Mouse (Mus musculus): ENCODE measurements at regions not wholly inside any gene's neighbourhood (a gene's known extent, or its start where the extent isn't known, plus 50 kb on each side); places are given as distances from the start of the nearest gene placed in this dataset.
A peak's percentile ranks its signal among the peaks of the same experiment; 100 is the strongest.

- 33% methylated on average over 10 of the region's 10 CpGs for WGBS
- Histone ChIP-seq H3K9me3 (ENCODE audit: low read length) (peaks cover 4% of the 10 kb centered on the region; the same call in 1 of the 2 replicates), H3K27me3 (ENCODE audit: insufficient read depth, low read length) (no peaks in the 10 kb centered on the region), H3K4me3 (ENCODE audit: low read length) (no peak overlapping the region), H3K36me3 (ENCODE audit: insufficient read depth, low read length) (no peaks in the 10 kb centered on the region), H3K4me2 (replicated peaks; ENCODE audit: low read depth, low read length) (no peak overlapping the region), H3K27ac (ENCODE audit: low read length) (no peak overlapping the region), H3K9ac (replicated peaks; ENCODE audit: low read length) (no peak overlapping the region), H3K4me1 (ENCODE audit: insufficient read depth, low read length) (peaks cover 4% of the 10 kb centered on the region)
- ATAC-seq (ENCODE audit: low FRiP score, low TSS enrichment), result no peak
These were observed 70.5 kb upstream of the Runx3 start for GRCm38 (mm10) chr4:135049924-135050323.

- H3K4me2 ChIP-seq (replicated peaks; ENCODE audit: low read depth, low read length), result no peak overlapping the region
- WGBS, result 52% methylated on average over 11 of the region's 11 CpGs
- no peak for ATAC-seq (ENCODE audit: low FRiP score, low TSS enrichment)
- H3K27ac ChIP-seq (ENCODE audit: low read length), result peak overlapping the region; percentile 13; the same call in 1 of the 2 replicates
- H3K4me3 ChIP-seq (ENCODE audit: low read length), result no peak overlapping the region
- no peaks in the 10 kb centered on the region for H3K27me3 ChIP-seq (ENCODE audit: insufficient read depth, low read length)
- peaks cover 4% of the 10 kb centered on the region; the same call in 1 of the 2 replicates for H3K9me3 ChIP-seq (ENCODE audit: low read length)
- peaks cover 4% of the 10 kb centered on the region for H3K4me1 ChIP-seq (ENCODE audit: insufficient read depth, low read length)
- H3K36me3 ChIP-seq (ENCODE audit: insufficient read depth, low read length), result no peaks in the 10 kb centered on the region
- no peak overlapping the region for H3K9ac ChIP-seq (replicated peaks; ENCODE audit: low read length)
These were observed 69.0 kb upstream of the Runx3 start for GRCm38 (mm10) chr4:135051466-135051865.

GRCm38 (mm10) chr4:135053585-135053984, 66.9 kb upstream of the Runx3 start:
- Histone ChIP-seq H3K9me3 (ENCODE audit: low read length) (peaks cover 4% of the 10 kb centered on the region; the same call in 1 of the 2 replicates), H3K36me3 (ENCODE audit: insufficient read depth, low read length) (no peaks in the 10 kb centered on the region), H3K4me1 (ENCODE audit: insufficient read depth, low read length) (peaks cover 4% of the 10 kb centered on the region), H3K27me3 (ENCODE audit: insufficient read depth, low read length) (no peaks in the 10 kb centered on the region), H3K27ac (ENCODE audit: low read length) (no peak overlapping the region), H3K4me3 (ENCODE audit: low read length) (no peak overlapping the region), H3K9ac (replicated peaks; ENCODE audit: low read length) (no peak overlapping the region), H3K4me2 (replicated peaks; ENCODE audit: low read depth, low read length) (no peak overlapping the region)
- no peak for ATAC-seq (ENCODE audit: low FRiP score, low TSS enrichment)
- 90% methylated on average over 11 of the region's 11 CpGs for WGBS

DNA sequence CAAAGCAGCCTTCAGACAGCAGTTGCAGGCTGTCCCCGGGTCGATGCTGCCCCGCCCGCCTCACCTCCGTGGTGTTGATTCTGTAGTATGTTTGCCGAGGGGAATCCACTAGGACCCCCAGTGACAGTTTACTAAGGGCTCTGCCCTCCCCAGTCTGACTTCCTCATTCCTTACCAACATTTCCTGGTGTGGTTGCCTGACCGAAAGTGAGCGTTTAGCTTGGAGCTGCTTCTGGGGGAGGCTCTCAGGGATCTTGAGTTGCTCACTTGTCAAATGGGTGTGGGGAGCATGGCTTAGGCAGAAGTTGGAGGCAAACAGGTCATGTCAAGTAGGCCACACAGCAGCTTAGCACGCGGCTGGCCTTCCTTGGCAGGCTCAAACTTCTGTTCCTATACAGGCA, 66.1 kb upstream of the Runx3 start:
- no peak for ATAC-seq (ENCODE audit: low FRiP score, low TSS enrichment)
- H3K4me1 ChIP-seq (ENCODE audit: insufficient read depth, low read length), result peaks cover 4% of the 10 kb centered on the region
- H3K27ac ChIP-seq (ENCODE audit: low read length), result no peak overlapping the region
- no peaks in the 10 kb centered on the region for H3K36me3 ChIP-seq (ENCODE audit: insufficient read depth, low read length)
- no peak overlapping the region for H3K4me3 ChIP-seq (ENCODE audit: low read length)
- H3K27me3 ChIP-seq (ENCODE audit: insufficient read depth, low read length), result no peaks in the 10 kb centered on the region
- no peak overlapping the region for H3K4me2 ChIP-seq (replicated peaks; ENCODE audit: low read depth, low read length)
- no peak overlapping the region for H3K9ac ChIP-seq (replicated peaks; ENCODE audit: low read length)
- 69% methylated on average over 10 of the region's 10 CpGs for WGBS
- peaks cover 4% of the 10 kb centered on the region; the same call in 1 of the 2 replicates for H3K9me3 ChIP-seq (ENCODE audit: low read length)

DNA sequence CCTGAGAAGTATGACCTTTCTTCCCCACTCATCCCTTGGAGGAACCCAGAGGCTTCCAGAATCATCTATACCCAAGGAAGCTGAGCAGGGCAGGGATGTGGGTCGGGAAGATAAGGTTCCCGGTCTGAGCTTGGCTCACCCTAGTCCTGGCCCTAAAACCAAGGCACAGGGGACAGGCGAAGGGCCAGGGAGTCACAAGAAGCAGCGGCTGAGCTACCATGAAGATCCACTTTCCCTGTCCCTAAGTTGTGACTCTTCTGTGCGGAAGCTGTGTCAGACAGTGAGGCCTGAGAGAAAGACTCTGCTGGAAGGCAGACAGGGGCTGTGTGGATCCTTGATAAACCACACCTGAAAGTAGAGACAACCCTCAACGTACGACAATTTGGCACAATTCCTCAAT, 64.1 kb upstream of the Runx3 start:
- no peaks in the 10 kb centered on the region for H3K36me3 ChIP-seq (ENCODE audit: insufficient read depth, low read length)
- H3K27me3 ChIP-seq (ENCODE audit: insufficient read depth, low read length), result no peaks in the 10 kb centered on the region
- peaks cover 4% of the 10 kb centered on the region; the same call in 1 of the 2 replicates for H3K9me3 ChIP-seq (ENCODE audit: low read length)
- H3K9ac ChIP-seq (replicated peaks; ENCODE audit: low read length), result no peak overlapping the region
- H3K4me1 ChIP-seq (ENCODE audit: insufficient read depth, low read length), result peaks cover 3% of the 10 kb centered on the region
- no peak overlapping the region for H3K27ac ChIP-seq (ENCODE audit: low read length)
- no peak overlapping the region for H3K4me2 ChIP-seq (replicated peaks; ENCODE audit: low read depth, low read length)
- 93% methylated on average over 7 of the region's 7 CpGs for WGBS
- H3K4me3 ChIP-seq (ENCODE audit: low read length), result no peak overlapping the region
- no peak for ATAC-seq (ENCODE audit: low FRiP score, low TSS enrichment)

DNA sequence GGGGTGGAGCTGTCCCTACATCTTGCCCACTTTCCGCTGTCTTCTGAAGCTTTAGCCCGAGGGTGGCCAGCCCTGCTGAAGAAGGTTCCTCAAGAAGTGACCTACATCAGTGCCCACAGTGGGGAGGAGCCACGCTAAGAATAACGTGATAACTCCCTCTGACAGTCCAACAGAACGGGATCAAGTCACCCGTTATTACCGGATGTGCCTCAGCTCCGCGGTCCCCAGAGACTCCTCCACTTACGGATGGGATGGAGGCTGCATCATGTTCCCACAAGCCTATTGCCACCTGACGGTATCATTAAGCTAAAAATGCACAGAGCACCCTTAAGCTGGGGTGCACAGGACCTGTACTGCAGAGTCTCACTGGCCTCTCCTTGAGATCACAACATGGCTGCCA, 63.2 kb upstream of the Runx3 start:
- Histone ChIP-seq H3K36me3 (ENCODE audit: insufficient read depth, low read length) (no peaks in the 10 kb centered on the region), H3K27ac (ENCODE audit: low read length) (no peak overlapping the region), H3K4me2 (replicated peaks; ENCODE audit: low read depth, low read length) (no peak overlapping the region), H3K9ac (replicated peaks; ENCODE audit: low read length) (no peak overlapping the region), H3K27me3 (ENCODE audit: insufficient read depth, low read length) (no peaks in the 10 kb centered on the region), H3K4me1 (ENCODE audit: insufficient read depth, low read length) (no peaks in the 10 kb centered on the region), H3K9me3 (ENCODE audit: low read length) (peaks cover 4% of the 10 kb centered on the region; the same call in 1 of the 2 replicates), H3K4me3 (ENCODE audit: low read length) (no peak overlapping the region)
- 71% methylated on average over 11 of the region's 11 CpGs for WGBS
- ATAC-seq (ENCODE audit: low FRiP score, low TSS enrichment), result no peak

GRCm38 (mm10) chr4:135058895-135059294, 61.6 kb upstream of the Runx3 start:
- 80% methylated on average over 4 of the region's 4 CpGs for WGBS
- no peaks in the 10 kb centered on the region for H3K36me3 ChIP-seq (ENCODE audit: insufficient read depth, low read length)

GRCm38 (mm10) chr4:135061030-135061743, 59.3 kb upstream of the Runx3 start:
- no peak overlapping the region for H3K4me2 ChIP-seq (replicated peaks; ENCODE audit: low read depth, low read length)
- no peak overlapping the region for H3K27ac ChIP-seq (ENCODE audit: low read length)
- H3K9ac ChIP-seq (replicated peaks; ENCODE audit: low read length), result no peak overlapping the region
- H3K9me3 ChIP-seq (ENCODE audit: low read length), result no peaks in the 10 kb centered on the region
- WGBS, result 46% methylated on average over 4 of the region's 4 CpGs
- no peaks in the 10 kb centered on the region for H3K27me3 ChIP-seq (ENCODE audit: insufficient read depth, low read length)
- H3K4me3 ChIP-seq (ENCODE audit: low read length), result no peak overlapping the region
- no peaks in the 10 kb centered on the region for H3K4me1 ChIP-seq (ENCODE audit: insufficient read depth, low read length)
- no peaks in the 10 kb centered on the region for H3K36me3 ChIP-seq (ENCODE audit: insufficient read depth, low read length)
- no peak for ATAC-seq (ENCODE audit: low FRiP score, low TSS enrichment)

More at GRCm38 (mm10) chr4:135058895-135059294, 61.6 kb upstream of the Runx3 start:
- Histone ChIP-seq H3K4me3 (ENCODE audit: low read length) (no peak overlapping the region), H3K27ac (ENCODE audit: low read length) (no peak overlapping the region), H3K9ac (replicated peaks; ENCODE audit: low read length) (no peak overlapping the region), H3K4me1 (ENCODE audit: insufficient read depth, low read length) (no peaks in the 10 kb centered on the region), H3K27me3 (ENCODE audit: insufficient read depth, low read length) (no peaks in the 10 kb centered on the region), H3K9me3 (ENCODE audit: low read length) (no peaks in the 10 kb centered on the region), H3K4me2 (replicated peaks; ENCODE audit: low read depth, low read length) (no peak overlapping the region)
- ATAC-seq (ENCODE audit: low FRiP score, low TSS enrichment), result no peak

GRCm38 (mm10) chr4:135066766-135067479, 53.5 kb upstream of the Runx3 start:
- no peaks in the 10 kb centered on the region for H3K36me3 ChIP-seq (ENCODE audit: insufficient read depth, low read length)
- H3K9me3 ChIP-seq (ENCODE audit: low read length), result no peaks in the 10 kb centered on the region
- peak overlapping the region; percentile 43 for H3K4me2 ChIP-seq (replicated peaks; ENCODE audit: low read depth, low read length)
- H3K4me1 ChIP-seq (ENCODE audit: insufficient read depth, low read length), result 0 out of 2 replicates have a peak, but pooled peaks cover 3% of the 10 kb centered on the region
- peak overlapping the region; percentile 18; the same call in 1 of the 2 replicates for H3K4me3 ChIP-seq (ENCODE audit: low read length)
- 8% methylated on average over 19 of the region's 19 CpGs for WGBS
- ATAC-seq (ENCODE audit: low FRiP score, low TSS enrichment), result peak; percentile 65
- H3K9ac ChIP-seq (replicated peaks; ENCODE audit: low read length), result peak overlapping the region; percentile 45; the same call in 1 of the 2 replicates
- no peaks in the 10 kb centered on the region for H3K27me3 ChIP-seq (ENCODE audit: insufficient read depth, low read length)
- no peak overlapping the region for H3K27ac ChIP-seq (ENCODE audit: low read length)

DNA sequence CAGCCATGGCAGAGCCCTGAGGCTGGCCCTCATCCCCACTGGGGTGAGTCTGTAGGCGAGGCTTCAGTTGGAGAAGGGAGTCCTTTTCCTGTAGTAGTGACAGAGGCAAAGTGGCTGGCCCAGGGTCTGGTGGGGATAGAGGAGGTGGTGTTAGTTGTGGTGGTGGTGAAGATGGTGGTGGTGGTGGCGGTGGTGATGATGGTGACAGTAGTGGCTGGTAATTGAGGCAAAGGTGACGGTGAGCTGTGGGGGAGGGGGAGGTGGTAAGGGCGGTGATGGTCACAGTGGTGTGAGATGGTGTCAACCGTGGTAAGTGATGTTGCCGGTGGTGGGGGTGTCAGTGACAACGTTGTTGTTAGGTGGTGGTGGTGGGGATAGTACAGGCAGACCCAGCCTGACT, 52.6 kb upstream of the Runx3 start:
- Histone ChIP-seq H3K27me3 (ENCODE audit: insufficient read depth, low read length) (no peaks in the 10 kb centered on the region), H3K4me1 (ENCODE audit: insufficient read depth, low read length) (0 out of 2 replicates have a peak, but pooled peaks cover 3% of the 10 kb centered on the region), H3K4me3 (ENCODE audit: low read length) (no peak overlapping the region), H3K27ac (ENCODE audit: low read length) (no peak overlapping the region), H3K9ac (replicated peaks; ENCODE audit: low read length) (no peak overlapping the region), H3K36me3 (ENCODE audit: insufficient read depth, low read length) (no peaks in the 10 kb centered on the region), H3K4me2 (replicated peaks; ENCODE audit: low read depth, low read length) (no peak overlapping the region), H3K9me3 (ENCODE audit: low read length) (no peaks in the 10 kb centered on the region)
- WGBS, result 69% methylated on average over 7 of the region's 7 CpGs
- no peak for ATAC-seq (ENCODE audit: low FRiP score, low TSS enrichment)
